8 mouse cellular contexts compared by ENCODE assay signal in genomic region chr11:100527066-100527457, GRCm38 (mm10). TPM values are rescaled to one million over a fixed set of nuclear protein-coding genes. Genes with fewer than 3 reads are reported as not detected.
DNase-seq lines count a peak whose midpoint lies in the region; ATAC-seq lines count a peak whose summit lies in the region.

No protein-coding gene starts in this region.

- peaks cover 21% of the 10 kb centered on the region for H3K36me3 ChIP-seq in embryonic facial prominence, embryonic 13.5 days
- peaks cover 27% of the 10 kb centered on the region for H3K36me3 ChIP-seq in kidney, embryonic 15.5 days
- H3K36me3 ChIP-seq in midbrain, embryonic 16.5 days (ENCODE audit: control insufficient read depth, insufficient read depth, low read length): peaks cover 12% of the 10 kb centered on the region
- H3K36me3 ChIP-seq in splenic B cell, adult 2 months (ENCODE audit: control insufficient read depth, insufficient read depth, low read length, poor library complexity, severe bottlenecking): peaks cover under 1% of the 10 kb centered on the region; the same call in 1 of the 2 replicates

- H3K4me2 ChIP-seq in embryonic facial prominence, embryonic 13.5 days: peak overlapping the region; percentile 89
- peak overlapping the region; percentile 89 for H3K4me2 ChIP-seq in kidney, embryonic 15.5 days
- peak overlapping the region; percentile 88 for H3K4me2 ChIP-seq in midbrain, embryonic 16.5 days (ENCODE audit: low read length)

- H3K9ac ChIP-seq in embryonic facial prominence, embryonic 13.5 days: peak overlapping the region; percentile 87
- peak overlapping the region; percentile 87 for H3K9ac ChIP-seq in kidney, embryonic 15.5 days
- peak overlapping the region; percentile 85 for H3K9ac ChIP-seq in midbrain, embryonic 16.5 days (ENCODE audit: low read depth, low read length)

- peak overlapping the region; percentile 80 for H3K4me3 ChIP-seq in embryonic facial prominence, embryonic 13.5 days
- peak overlapping the region; percentile 86 for H3K4me3 ChIP-seq in kidney, embryonic 15.5 days (replicated peaks)
- H3K4me3 ChIP-seq in midbrain, embryonic 16.5 days (ENCODE audit: low read depth, low read length): peak overlapping the region; percentile 82

- ATAC-seq in embryonic facial prominence, embryonic 13.5 days (ENCODE audit: insufficient number of reproducible peaks, insufficient read depth, low FRiP score, low TSS enrichment, low read depth): 0 out of 2 replicates have a peak, but pooled peaks have one; percentile 8
- peak; percentile 34 for ATAC-seq in kidney, embryonic 15.5 days (replicated peaks; ENCODE audit: low FRiP score)
- peak; percentile 47 for ATAC-seq in midbrain, embryonic 16.5 days

- H3K27ac ChIP-seq in embryonic facial prominence, embryonic 13.5 days: peak overlapping the region; percentile 91
- H3K27ac ChIP-seq in kidney, embryonic 15.5 days: peak overlapping the region; percentile 94
- H3K27ac ChIP-seq in midbrain, embryonic 16.5 days (ENCODE audit: low read length): peak overlapping the region; percentile 90

- H3K4me1 ChIP-seq in embryonic facial prominence, embryonic 13.5 days: peaks cover 34% of the 10 kb centered on the region
- H3K4me1 ChIP-seq in kidney, embryonic 15.5 days: peaks cover 35% of the 10 kb centered on the region
- H3K4me1 ChIP-seq in midbrain, embryonic 16.5 days (ENCODE audit: control insufficient read depth, insufficient read depth, low read length): peaks cover 31% of the 10 kb centered on the region

- DNase-seq in 3134 (ENCODE audit: extremely low read depth, insufficient read length, low spot score): peak; percentile 74
- DNase-seq in adrenal gland, postnatal 25 days: peak; percentile 63
- peak; percentile 44 for DNase-seq in heart, adult 8-10 months (ENCODE audit: low spot score)
- DNase-seq in liver: peak; percentile 68
- DNase-seq in splenic B cell, adult 2 months (ENCODE audit: low read depth, low spot score): peak; percentile 54

- WGBS in embryonic facial prominence, embryonic 13.5 days: 0% methylated on average over 26 of the region's 26 CpGs
- WGBS in kidney, embryonic 15.5 days: under 1% methylated on average over 26 of the region's 26 CpGs
- WGBS in midbrain, embryonic 16.5 days: 0% methylated on average over 26 of the region's 26 CpGs

- H3K27me3 ChIP-seq in embryonic facial prominence, embryonic 13.5 days: no peaks in the 10 kb centered on the region
- no peaks in the 10 kb centered on the region for H3K27me3 ChIP-seq in kidney, embryonic 15.5 days
- H3K27me3 ChIP-seq in midbrain, embryonic 16.5 days (ENCODE audit: control insufficient read depth, insufficient read depth, low read depth, low read length): no peaks in the 10 kb centered on the region
- no peaks in the 10 kb centered on the region for H3K27me3 ChIP-seq in splenic B cell, adult 2 months (ENCODE audit: control insufficient read depth, insufficient read depth, low read length, poor library complexity, severe bottlenecking)

- H3K9me3 ChIP-seq in embryonic facial prominence, embryonic 13.5 days: no peaks in the 10 kb centered on the region
- no peaks in the 10 kb centered on the region for H3K9me3 ChIP-seq in kidney, embryonic 15.5 days (replicated peaks)
- no peaks in the 10 kb centered on the region for H3K9me3 ChIP-seq in midbrain, embryonic 16.5 days (replicated peaks; ENCODE audit: control insufficient read depth, low read length, poor library complexity, severe bottlenecking)

RNA-seq across cellular contexts. Expression of gene Acly, which starts 0.7 kb away (rescaled TPM):
- 1,778 and 1,859 TPM in 2 replicates for total RNA-seq in adrenal gland, postnatal 25 days (2021)
- polyA plus RNA-seq in embryonic facial prominence, embryonic 13.5 days (2015; fragmentation: Nextera tagmentation; extraction: Ambion mirVana): 138 and 141 TPM in 2 replicates
- total RNA-seq in heart, adult 8-10 months (2022): 10 to 100 TPM; 20.0 to 39.1 (median 27.5) TPM
- polyA plus RNA-seq in kidney, embryonic 15.5 days (2015; fragmentation: Nextera tagmentation; extraction: Ambion mirVana): 151 and 175 TPM in 2 replicates
- polyA plus RNA-seq in midbrain, embryonic 16.5 days (2015; fragmentation: Nextera tagmentation; extraction: Ambion mirVana): 218 and 229 TPM in 2 replicates

RNA-seq across cellular contexts. Expression of gene Ttc25, which starts 18.3 kb away (rescaled TPM):
- total RNA-seq in adrenal gland, postnatal 25 days (2021): 4.1 and 5.5 TPM in 2 replicates
- polyA plus RNA-seq in embryonic facial prominence, embryonic 13.5 days (2015; fragmentation: Nextera tagmentation; extraction: Ambion mirVana): 0.66 and 0.80 TPM in 2 replicates
- total RNA-seq in heart, adult 8-10 months (2022): under 1 TPM; 0.08 to 0.53 (median 0.21) TPM
- polyA plus RNA-seq in kidney, embryonic 15.5 days (2015; fragmentation: Nextera tagmentation; extraction: Ambion mirVana): 0.99 and 1.1 TPM in 2 replicates
- polyA plus RNA-seq in midbrain, embryonic 16.5 days (2015; fragmentation: Nextera tagmentation; extraction: Ambion mirVana): 2.9 and 3.5 TPM in 2 replicates

RNA-seq across cellular contexts. Expression of gene Cnp, which starts 47.6 kb away (rescaled TPM):
- total RNA-seq in adrenal gland, postnatal 25 days (2021): 35.4 and 57.8 TPM in 2 replicates
- 28.0 and 31.4 TPM in 2 replicates for polyA plus RNA-seq in embryonic facial prominence, embryonic 13.5 days (2015; fragmentation: Nextera tagmentation; extraction: Ambion mirVana)
- 1 to 10 TPM; 5.0 to 5.7 (median 5.4) TPM for total RNA-seq in heart, adult 8-10 months (2022)
- polyA plus RNA-seq in kidney, embryonic 15.5 days (2015; fragmentation: Nextera tagmentation; extraction: Ambion mirVana): 25.3 and 29.6 TPM in 2 replicates
- 46.5 and 57.8 TPM in 2 replicates for polyA plus RNA-seq in midbrain, embryonic 16.5 days (2015; fragmentation: Nextera tagmentation; extraction: Ambion mirVana)

RNA-seq across cellular contexts. Expression of gene Klhl11, which starts 54.5 kb away (rescaled TPM):
- 55.1 and 62.2 TPM in 2 replicates for total RNA-seq in adrenal gland, postnatal 25 days (2021)
- 12.0 and 12.6 TPM in 2 replicates for polyA plus RNA-seq in embryonic facial prominence, embryonic 13.5 days (2015; fragmentation: Nextera tagmentation; extraction: Ambion mirVana)
- total RNA-seq in heart, adult 8-10 months (2022): 1 to 10 TPM; 5.7 to 6.7 (median 6.4) TPM
- 8.4 and 10.0 TPM in 2 replicates for polyA plus RNA-seq in kidney, embryonic 15.5 days (2015; fragmentation: Nextera tagmentation; extraction: Ambion mirVana)
- polyA plus RNA-seq in midbrain, embryonic 16.5 days (2015; fragmentation: Nextera tagmentation; extraction: Ambion mirVana): 10.3 and 11.0 TPM in 2 replicates

Comparison
In these comparisons a context has a peak if more than half of its experiments do, and no peak if none do; other contexts are left out.
1. Peak in every context shown above with its lines: DNase-seq, ATAC-seq, H3K4me3 ChIP-seq and H3K27ac ChIP-seq.